Mouse (Mus musculus): ENCODE measurements at regions not wholly inside any gene's neighbourhood (a gene's known extent, or its start where the extent isn't known, plus 50 kb on each side); places are given as distances from the start of the nearest gene placed in this dataset.

GRCm38 (mm10) chr17:61960837-61961236, 920.3 kb downstream of the Efna5 start:
- no peaks in the 10 kb centered on the region for H3K4me1 ChIP-seq (ENCODE audit: control insufficient read depth, insufficient read depth, low read length)
- H3K27me3 ChIP-seq (ENCODE audit: control insufficient read depth, insufficient read depth, low read length) = no peaks in the 10 kb centered on the region
- H3K4me2 ChIP-seq (ENCODE audit: low read depth, low read length) = no peak overlapping the region
- H3K9me3 ChIP-seq (ENCODE audit: control insufficient read depth, low read length) = no peaks in the 10 kb centered on the region
- ATAC-seq (ENCODE audit: low read depth) = no peak
- H3K27ac ChIP-seq (ENCODE audit: low read depth, low read length) = no peak overlapping the region
- WGBS = 48% methylated on average over 5 of the region's 5 CpGs
- H3K9ac ChIP-seq (replicated peaks; ENCODE audit: low read depth, low read length) = no peak overlapping the region
- no peak overlapping the region for H3K4me3 ChIP-seq (ENCODE audit: low read depth, low read length)
- no peaks in the 10 kb centered on the region for H3K36me3 ChIP-seq (ENCODE audit: control insufficient read depth, insufficient read depth, low read length)

- Histone ChIP-seq H3K4me1 (ENCODE audit: control insufficient read depth, insufficient read depth, low read length) (no peaks in the 10 kb centered on the region), H3K4me2 (ENCODE audit: low read depth, low read length) (no peak overlapping the region), H3K27ac (ENCODE audit: low read depth, low read length) (no peak overlapping the region), H3K9ac (replicated peaks; ENCODE audit: low read depth, low read length) (no peak overlapping the region), H3K27me3 (ENCODE audit: control insufficient read depth, insufficient read depth, low read length) (no peaks in the 10 kb centered on the region), H3K9me3 (ENCODE audit: control insufficient read depth, low read length) (no peaks in the 10 kb centered on the region), H3K4me3 (ENCODE audit: low read depth, low read length) (no peak overlapping the region), H3K36me3 (ENCODE audit: control insufficient read depth, insufficient read depth, low read length) (no peaks in the 10 kb centered on the region)
- WGBS = 79% methylated on average over 5 of the region's 5 CpGs
- no peak for ATAC-seq (ENCODE audit: low read depth)
Observed at GRCm38 (mm10) chr17:61960017-61960813, 920.9 kb downstream of the Efna5 start.

- no peaks in the 10 kb centered on the region for H3K36me3 ChIP-seq (ENCODE audit: control insufficient read depth, insufficient read depth, low read length)
Observed at GRCm38 (mm10) chr17:61917766-61918165, 963.4 kb downstream of the Efna5 start.

GRCm38 (mm10) chr17:61902898-61903297, 978.2 kb downstream of the Efna5 start:
- no peak overlapping the region for H3K4me3 ChIP-seq (ENCODE audit: low read depth, low read length)
- no peaks in the 10 kb centered on the region for H3K4me1 ChIP-seq (ENCODE audit: control insufficient read depth, insufficient read depth, low read length)
- no peaks in the 10 kb centered on the region for H3K36me3 ChIP-seq (ENCODE audit: control insufficient read depth, insufficient read depth, low read length)
- 91% methylated on average over 19 of the region's 19 CpGs for WGBS
- ATAC-seq (ENCODE audit: low read depth) = no peak
- H3K27me3 ChIP-seq (ENCODE audit: control insufficient read depth, insufficient read depth, low read length) = no peaks in the 10 kb centered on the region
- H3K9me3 ChIP-seq (ENCODE audit: control insufficient read depth, low read length) = no peaks in the 10 kb centered on the region
- H3K9ac ChIP-seq (replicated peaks; ENCODE audit: low read depth, low read length) = no peak overlapping the region
- H3K4me2 ChIP-seq (ENCODE audit: low read depth, low read length) = no peak overlapping the region
- no peak overlapping the region for H3K27ac ChIP-seq (ENCODE audit: low read depth, low read length)

More at GRCm38 (mm10) chr17:61917766-61918165, 963.4 kb downstream of the Efna5 start:
- Histone ChIP-seq H3K27ac (ENCODE audit: low read depth, low read length) (no peak overlapping the region), H3K4me3 (ENCODE audit: low read depth, low read length) (no peak overlapping the region), H3K4me1 (ENCODE audit: control insufficient read depth, insufficient read depth, low read length) (no peaks in the 10 kb centered on the region), H3K27me3 (ENCODE audit: control insufficient read depth, insufficient read depth, low read length) (no peaks in the 10 kb centered on the region), H3K4me2 (ENCODE audit: low read depth, low read length) (no peak overlapping the region), H3K9me3 (ENCODE audit: control insufficient read depth, low read length) (no peaks in the 10 kb centered on the region), H3K9ac (replicated peaks; ENCODE audit: low read depth, low read length) (no peak overlapping the region)
- ATAC-seq (ENCODE audit: low read depth) = no peak

- no peak for ATAC-seq (ENCODE audit: low read depth)
- Histone ChIP-seq H3K4me2 (ENCODE audit: low read depth, low read length) (no peak overlapping the region), H3K9ac (replicated peaks; ENCODE audit: low read depth, low read length) (no peak overlapping the region), H3K27ac (ENCODE audit: low read depth, low read length) (no peak overlapping the region), H3K9me3 (ENCODE audit: control insufficient read depth, low read length) (no peaks in the 10 kb centered on the region), H3K27me3 (ENCODE audit: control insufficient read depth, insufficient read depth, low read length) (no peaks in the 10 kb centered on the region), H3K4me3 (ENCODE audit: low read depth, low read length) (no peak overlapping the region), H3K36me3 (ENCODE audit: control insufficient read depth, insufficient read depth, low read length) (no peaks in the 10 kb centered on the region), H3K4me1 (ENCODE audit: control insufficient read depth, insufficient read depth, low read length) (no peaks in the 10 kb centered on the region)
- WGBS = 69% methylated on average over 4 of the region's 4 CpGs
Observed at GRCm38 (mm10) chr17:61890631-61891030, 990.5 kb downstream of the Efna5 start.

GRCm38 (mm10) chr17:61866154-61866553, 1015.0 kb downstream of the Efna5 start:
- H3K27ac ChIP-seq (ENCODE audit: low read depth, low read length) = no peak overlapping the region
- H3K36me3 ChIP-seq (ENCODE audit: control insufficient read depth, insufficient read depth, low read length) = no peaks in the 10 kb centered on the region
- no peaks in the 10 kb centered on the region for H3K27me3 ChIP-seq (ENCODE audit: control insufficient read depth, insufficient read depth, low read length)
- H3K4me3 ChIP-seq (ENCODE audit: low read depth, low read length) = no peak overlapping the region
- WGBS = 84% methylated on average over 4 of the region's 4 CpGs
- ATAC-seq (ENCODE audit: low read depth) = no peak
- no peak overlapping the region for H3K9ac ChIP-seq (replicated peaks; ENCODE audit: low read depth, low read length)
- H3K9me3 ChIP-seq (ENCODE audit: control insufficient read depth, low read length) = no peaks in the 10 kb centered on the region
- no peaks in the 10 kb centered on the region for H3K4me1 ChIP-seq (ENCODE audit: control insufficient read depth, insufficient read depth, low read length)
- H3K4me2 ChIP-seq (ENCODE audit: low read depth, low read length) = no peak overlapping the region

- Histone ChIP-seq H3K27me3 (ENCODE audit: control insufficient read depth, insufficient read depth, low read length) (no peaks in the 10 kb centered on the region), H3K36me3 (ENCODE audit: control insufficient read depth, insufficient read depth, low read length) (no peaks in the 10 kb centered on the region), H3K27ac (ENCODE audit: low read depth, low read length) (no peak overlapping the region), H3K9ac (replicated peaks; ENCODE audit: low read depth, low read length) (no peak overlapping the region), H3K4me2 (ENCODE audit: low read depth, low read length) (no peak overlapping the region), H3K9me3 (ENCODE audit: control insufficient read depth, low read length) (no peaks in the 10 kb centered on the region), H3K4me3 (ENCODE audit: low read depth, low read length) (no peak overlapping the region), H3K4me1 (ENCODE audit: control insufficient read depth, insufficient read depth, low read length) (no peaks in the 10 kb centered on the region)
- no peak for ATAC-seq (ENCODE audit: low read depth)
- WGBS = 92% methylated on average over 2 of the region's 2 CpGs
Observed at GRCm38 (mm10) chr17:61862437-61862836, 1018.7 kb downstream of the Efna5 start.

GRCm38 (mm10) chr17:61837555-61837954, 1043.6 kb downstream of the Efna5 start:
- H3K4me3 ChIP-seq (ENCODE audit: low read depth, low read length) = no peak overlapping the region
- no peak for ATAC-seq (ENCODE audit: low read depth)
- H3K9me3 ChIP-seq (ENCODE audit: control insufficient read depth, low read length) = no peaks in the 10 kb centered on the region
- H3K36me3 ChIP-seq (ENCODE audit: control insufficient read depth, insufficient read depth, low read length) = no peaks in the 10 kb centered on the region
- no peak overlapping the region for H3K9ac ChIP-seq (replicated peaks; ENCODE audit: low read depth, low read length)
- H3K4me2 ChIP-seq (ENCODE audit: low read depth, low read length) = no peak overlapping the region
- no peaks in the 10 kb centered on the region for H3K4me1 ChIP-seq (ENCODE audit: control insufficient read depth, insufficient read depth, low read length)
- H3K27me3 ChIP-seq (ENCODE audit: control insufficient read depth, insufficient read depth, low read length) = no peaks in the 10 kb centered on the region
- 83% methylated on average over 2 of the region's 2 CpGs for WGBS
- H3K27ac ChIP-seq (ENCODE audit: low read depth, low read length) = no peak overlapping the region

GRCm38 (mm10) chr17:61815490-61815889, 1065.6 kb downstream of the Efna5 start:
- Histone ChIP-seq H3K9me3 (ENCODE audit: control insufficient read depth, low read length) (no peaks in the 10 kb centered on the region), H3K27ac (ENCODE audit: low read depth, low read length) (no peak overlapping the region), H3K36me3 (ENCODE audit: control insufficient read depth, insufficient read depth, low read length) (no peaks in the 10 kb centered on the region), H3K4me3 (ENCODE audit: low read depth, low read length) (no peak overlapping the region), H3K9ac (replicated peaks; ENCODE audit: low read depth, low read length) (no peak overlapping the region), H3K27me3 (ENCODE audit: control insufficient read depth, insufficient read depth, low read length) (no peaks in the 10 kb centered on the region), H3K4me2 (ENCODE audit: low read depth, low read length) (no peak overlapping the region), H3K4me1 (ENCODE audit: control insufficient read depth, insufficient read depth, low read length) (no peaks in the 10 kb centered on the region)
- 91% methylated on average over 2 of the region's 2 CpGs for WGBS
- ATAC-seq (ENCODE audit: low read depth) = no peak

Data from neural tube, embryonic 14.5 days (tissue).